Comparison of ENCODE assay signal across 6 mouse cellular contexts in genomic region chr9:120976856-120977255, GRCm38 (mm10).
"Had no signal": no experiment of that assay in that cellular context is flagged by ENCODE, and none has a peak within 500 bp of the region (broad histone marks: within the 10 kb centered on the region; RNA-seq: fewer than 3 reads in every experiment).

No protein-coding gene starts in this region.

- DNase-seq: liver, embryonic 13.5 days; liver, postnatal 0 days; right cerebral cortex, postnatal 14 days; thymus, adult 2 months; thymus, postnatal 25 days; thymus, postnatal 4 days had no signal
